Mouse (Mus musculus): Measurements from ENCODE around the gene Fyco1. TPM values are rescaled to one million over a fixed set of nuclear protein-coding genes. Genes with fewer than 3 reads are reported as not detected.
"Not testable (repeated sequence)": the region's sequence is repeated elsewhere in the genome, so short reads cannot be mapped to it uniquely, and the experiment has no call there.

Gene Fyco1
- polyA plus RNA-seq, 1 experiment from 2014 or later, result 6.2 TPM

DNA sequence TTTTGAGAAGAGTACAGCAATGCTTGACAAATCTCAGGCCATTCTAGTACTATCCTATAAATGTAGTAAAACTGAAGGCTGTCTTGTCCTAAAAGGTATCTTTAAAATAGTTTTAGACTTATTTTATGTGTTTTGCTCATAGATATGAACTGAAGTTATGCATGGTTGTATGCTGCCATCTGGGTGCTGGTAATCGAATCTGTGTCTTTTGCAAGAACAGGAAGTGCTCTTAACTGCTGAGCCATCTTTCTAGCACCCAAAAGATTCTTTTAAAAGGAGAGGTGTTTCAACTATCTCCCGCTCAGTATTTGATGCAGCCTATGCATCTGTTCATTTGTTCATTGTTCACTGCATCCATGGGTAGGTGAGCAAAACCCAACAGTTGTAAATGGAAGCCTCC is 46.5 kb downstream of the Fyco1 start:
- H3K36me3 ChIP-seq (ENCODE audit: control insufficient read depth, insufficient read depth, low read length), result no peaks in the 10 kb centered on the region
- H3K4me2 ChIP-seq (ENCODE audit: low read depth), result no peak overlapping the region
- H3K27me3 ChIP-seq (ENCODE audit: control insufficient read depth, insufficient read depth, low read length), result no peaks in the 10 kb centered on the region
- no peak for ATAC-seq (ENCODE audit: insufficient read depth, low FRiP score, low TSS enrichment)
- no peak overlapping the region for H3K9ac ChIP-seq (ENCODE audit: low read length)
- no peak for DNase-seq (ENCODE audit: low spot score)
- H3K9me3 ChIP-seq (ENCODE audit: control insufficient read depth, low read length), result no peaks in the 10 kb centered on the region
- no peak overlapping the region for H3K27ac ChIP-seq (ENCODE audit: low read depth, low read length)
- H3K4me3 ChIP-seq (ENCODE audit: low read depth, low read length), result no peak overlapping the region
- H3K4me1 ChIP-seq (ENCODE audit: control insufficient read depth, insufficient read depth, low read length), result no peaks in the 10 kb centered on the region
- 92% methylated on average over 2 of the region's 2 CpGs for WGBS

GRCm38 (mm10) chr9:123802896-123803295 is 48.8 kb downstream of the Fyco1 start:
- no peaks in the 10 kb centered on the region for H3K36me3 ChIP-seq (ENCODE audit: control insufficient read depth, insufficient read depth, low read length)
- H3K9me3 ChIP-seq (ENCODE audit: control insufficient read depth, low read length), result no peaks in the 10 kb centered on the region
- DNase-seq (ENCODE audit: low spot score) (no peak), ATAC-seq (ENCODE audit: insufficient read depth, low FRiP score, low TSS enrichment) (no peak)
- H3K4me3 ChIP-seq (ENCODE audit: low read depth, low read length), result no peak overlapping the region
- no peaks in the 10 kb centered on the region for H3K4me1 ChIP-seq (ENCODE audit: control insufficient read depth, insufficient read depth, low read length)
- no peak overlapping the region for H3K9ac ChIP-seq (ENCODE audit: low read length)
- H3K27ac ChIP-seq (ENCODE audit: low read depth, low read length), result no peak overlapping the region
- H3K27me3 ChIP-seq (ENCODE audit: control insufficient read depth, insufficient read depth, low read length), result no peaks in the 10 kb centered on the region
- no peak overlapping the region for H3K4me2 ChIP-seq (ENCODE audit: low read depth)

DNA sequence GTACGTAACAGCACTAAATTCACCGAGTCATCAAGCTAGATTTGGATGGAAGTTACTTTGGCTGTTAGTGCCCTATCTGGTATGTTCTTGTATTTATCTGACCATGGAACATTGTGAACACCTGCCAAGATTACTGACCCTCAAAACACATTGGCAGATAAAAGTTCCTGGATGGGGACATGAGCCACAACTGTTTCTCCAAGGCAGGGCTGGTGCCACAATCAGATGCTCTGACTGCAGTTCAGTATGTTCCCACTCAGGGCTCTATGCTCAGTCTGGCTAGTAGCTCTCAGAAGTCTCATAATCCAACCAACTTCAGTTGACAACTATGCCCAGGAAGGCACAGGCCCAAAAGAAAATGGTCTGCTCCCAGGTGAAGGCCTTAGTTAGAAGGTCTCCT is 49.3 kb downstream of the Fyco1 start:
- 86% methylated on average over 2 of the region's 2 CpGs for whole genome bisulfite sequencing
- no peak overlapping the region for H3K9ac ChIP-seq (ENCODE audit: low read length)
- no peak overlapping the region for H3K4me2 ChIP-seq (ENCODE audit: low read depth)
- no peak overlapping the region for H3K27ac ChIP-seq (ENCODE audit: low read depth, low read length)
- H3K4me3 ChIP-seq (ENCODE audit: low read depth, low read length), result no peak overlapping the region
- no peak for DNase-seq (ENCODE audit: low spot score)
- no peaks in the 10 kb centered on the region for H3K4me1 ChIP-seq (ENCODE audit: control insufficient read depth, insufficient read depth, low read length)
- no peaks in the 10 kb centered on the region for H3K27me3 ChIP-seq (ENCODE audit: control insufficient read depth, insufficient read depth, low read length)
- H3K36me3 ChIP-seq (ENCODE audit: control insufficient read depth, insufficient read depth, low read length), result no peaks in the 10 kb centered on the region
- no peaks in the 10 kb centered on the region for H3K9me3 ChIP-seq (ENCODE audit: control insufficient read depth, low read length)
- no peak for ATAC-seq (ENCODE audit: insufficient read depth, low FRiP score, low TSS enrichment)

GRCm38 (mm10) chr9:123801527-123801926 is 50.2 kb downstream of the Fyco1 start:
- H3K36me3 ChIP-seq (ENCODE audit: control insufficient read depth, insufficient read depth, low read length), result no peaks in the 10 kb centered on the region
- no peaks in the 10 kb centered on the region for H3K27me3 ChIP-seq (ENCODE audit: control insufficient read depth, insufficient read depth, low read length)
- H3K9me3 ChIP-seq (ENCODE audit: control insufficient read depth, low read length), result no peaks in the 10 kb centered on the region
- H3K27ac ChIP-seq (ENCODE audit: low read depth, low read length), result no peak overlapping the region
- no peaks in the 10 kb centered on the region for H3K4me1 ChIP-seq (ENCODE audit: control insufficient read depth, insufficient read depth, low read length)
- WGBS, result 92% methylated on average over 1 of the region's 1 CpGs
- ATAC-seq (ENCODE audit: insufficient read depth, low FRiP score, low TSS enrichment) (no peak), DNase-seq (ENCODE audit: low spot score) (no peak)
- no peak overlapping the region for H3K9ac ChIP-seq (ENCODE audit: low read length)
- H3K4me2 ChIP-seq (ENCODE audit: low read depth), result no peak overlapping the region
- H3K4me3 ChIP-seq (ENCODE audit: low read depth, low read length), result no peak overlapping the region

DNA sequence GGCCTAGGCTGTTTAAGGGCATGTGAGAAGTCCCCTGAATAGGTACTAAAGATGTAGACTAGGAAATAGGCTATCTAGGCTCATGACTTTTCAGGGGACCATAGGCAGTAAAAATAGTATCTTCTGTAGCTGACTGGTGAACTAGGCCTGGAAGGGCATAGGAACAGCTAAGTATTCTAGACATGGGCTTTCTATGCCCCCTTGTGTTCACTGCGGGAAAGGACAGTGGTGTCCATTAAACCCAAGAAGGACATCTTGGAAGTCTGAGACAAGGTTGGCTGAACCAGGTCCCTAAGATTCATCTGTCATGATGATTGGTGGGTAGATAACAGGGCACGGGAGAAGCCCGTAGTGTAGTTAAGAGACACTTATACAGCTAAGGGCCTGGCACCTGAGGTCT is 55.5 kb downstream of the Fyco1 start:
- Histone ChIP-seq H3K4me3 (ENCODE audit: low read depth, low read length) (no peak overlapping the region), H3K9me3 (ENCODE audit: control insufficient read depth, low read length) (no peaks in the 10 kb centered on the region), H3K27ac (ENCODE audit: low read depth, low read length) (no peak overlapping the region), H3K9ac (ENCODE audit: low read length) (no peak overlapping the region), H3K36me3 (ENCODE audit: control insufficient read depth, insufficient read depth, low read length) (no peaks in the 10 kb centered on the region; the same call in 1 of the 2 replicates), H3K4me1 (ENCODE audit: control insufficient read depth, insufficient read depth, low read length) (no peaks in the 10 kb centered on the region), H3K27me3 (ENCODE audit: control insufficient read depth, insufficient read depth, low read length) (no peaks in the 10 kb centered on the region), H3K4me2 (ENCODE audit: low read depth) (no peak overlapping the region)
- no peak for ATAC-seq (ENCODE audit: insufficient read depth, low FRiP score, low TSS enrichment)
- peak; percentile 54 for DNase-seq (ENCODE audit: low spot score)
- 79% methylated on average over 3 of the region's 3 CpGs for WGBS

GRCm38 (mm10) chr9:123788855-123789529 is 62.7 kb downstream of the Fyco1 start:
- no peaks in the 10 kb centered on the region for H3K27me3 ChIP-seq (ENCODE audit: control insufficient read depth, insufficient read depth, low read length)
- H3K36me3 ChIP-seq (ENCODE audit: control insufficient read depth, insufficient read depth, low read length), result no peaks in the 10 kb centered on the region; the same call in 1 of the 2 replicates
- H3K4me3 ChIP-seq (ENCODE audit: low read depth, low read length), result no peak overlapping the region
- H3K4me1 ChIP-seq (ENCODE audit: control insufficient read depth, insufficient read depth, low read length), result no peaks in the 10 kb centered on the region
- ATAC-seq (ENCODE audit: insufficient read depth, low FRiP score, low TSS enrichment), result no peak
- DNase-seq (ENCODE audit: low spot score), result no peak
- no peak overlapping the region for H3K4me2 ChIP-seq (ENCODE audit: low read depth)
- H3K27ac ChIP-seq (ENCODE audit: low read depth, low read length), result no peak overlapping the region
- no peak overlapping the region for H3K9ac ChIP-seq (ENCODE audit: low read length)
- no peaks in the 10 kb centered on the region for H3K9me3 ChIP-seq (ENCODE audit: control insufficient read depth, low read length)
- 80% methylated on average over 4 of the region's 4 CpGs for WGBS

GRCm38 (mm10) chr9:123773299-123773698 is 78.4 kb downstream of the Fyco1 start:
- H3K9me3 ChIP-seq (ENCODE audit: control insufficient read depth, low read length); H3K4me2 ChIP-seq (ENCODE audit: low read depth); H3K27ac ChIP-seq (ENCODE audit: low read depth, low read length); H3K4me3 ChIP-seq (ENCODE audit: low read depth, low read length); H3K36me3 ChIP-seq (ENCODE audit: control insufficient read depth, insufficient read depth, low read length); ATAC-seq (ENCODE audit: insufficient read depth, low FRiP score, low TSS enrichment); H3K9ac ChIP-seq (ENCODE audit: low read length); H3K27me3 ChIP-seq (ENCODE audit: control insufficient read depth, insufficient read depth, low read length); DNase-seq (ENCODE audit: low spot score); H3K4me1 ChIP-seq (ENCODE audit: control insufficient read depth, insufficient read depth, low read length): not testable (repeated sequence)
- 27% methylated on average over 2 of the region's 2 CpGs for WGBS

GRCm38 (mm10) chr9:123769532-123769931 is 82.2 kb downstream of the Fyco1 start:
- Histone ChIP-seq H3K4me1 (ENCODE audit: control insufficient read depth, insufficient read depth, low read length) (no peaks in the 10 kb centered on the region), H3K27ac (ENCODE audit: low read depth, low read length) (no peak overlapping the region), H3K9ac (ENCODE audit: low read length) (no peak overlapping the region), H3K9me3 (ENCODE audit: control insufficient read depth, low read length) (no peaks in the 10 kb centered on the region), H3K4me3 (ENCODE audit: low read depth, low read length) (no peak overlapping the region), H3K27me3 (ENCODE audit: control insufficient read depth, insufficient read depth, low read length) (no peaks in the 10 kb centered on the region), H3K36me3 (ENCODE audit: control insufficient read depth, insufficient read depth, low read length) (no peaks in the 10 kb centered on the region), H3K4me2 (ENCODE audit: low read depth) (no peak overlapping the region)
- DNase-seq (ENCODE audit: low spot score) (no peak), ATAC-seq (ENCODE audit: insufficient read depth, low FRiP score, low TSS enrichment) (no peak)
- 68% methylated on average over 6 of the region's 6 CpGs for WGBS

DNA sequence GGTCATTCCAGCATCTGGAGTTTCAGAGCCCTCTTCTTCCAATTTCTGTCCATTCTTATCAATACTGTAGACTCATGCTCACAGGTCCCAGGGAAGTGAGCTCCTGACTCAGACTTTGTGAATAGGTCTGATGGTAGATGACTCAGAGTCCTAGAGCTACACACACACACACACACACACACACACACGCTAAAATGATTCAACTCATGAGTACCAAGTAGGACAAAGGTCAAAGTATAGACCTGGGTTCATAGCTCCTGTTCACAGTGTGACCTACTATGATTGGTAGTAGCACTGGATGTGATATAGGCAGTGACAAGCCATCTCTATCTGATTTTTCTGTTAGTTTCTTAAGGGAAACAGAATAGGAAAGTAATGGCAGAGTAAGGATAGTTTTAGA is 83.3 kb downstream of the Fyco1 start:
- H3K9me3 ChIP-seq (ENCODE audit: control insufficient read depth, low read length), result no peaks in the 10 kb centered on the region
- DNase-seq (ENCODE audit: low spot score) (no peak), ATAC-seq (ENCODE audit: insufficient read depth, low FRiP score, low TSS enrichment) (no peak)
- H3K27ac ChIP-seq (ENCODE audit: low read depth, low read length), result no peak overlapping the region
- no peaks in the 10 kb centered on the region for H3K4me1 ChIP-seq (ENCODE audit: control insufficient read depth, insufficient read depth, low read length)
- no peaks in the 10 kb centered on the region for H3K27me3 ChIP-seq (ENCODE audit: control insufficient read depth, insufficient read depth, low read length)
- WGBS, result 82% methylated on average over 1 of the region's 1 CpGs
- no peak overlapping the region for H3K4me2 ChIP-seq (ENCODE audit: low read depth)
- H3K36me3 ChIP-seq (ENCODE audit: control insufficient read depth, insufficient read depth, low read length), result no peaks in the 10 kb centered on the region
- H3K9ac ChIP-seq (ENCODE audit: low read length), result no peak overlapping the region
- no peak overlapping the region for H3K4me3 ChIP-seq (ENCODE audit: low read depth, low read length)

All from neural tube, embryonic 11.5 days (tissue).